Mouse (Mus musculus): ENCODE results near the gene Ten1. TPM values are rescaled to one million over a fixed set of nuclear protein-coding genes. Genes with fewer than 3 reads are reported as not detected.

Gene Ten1
- polyA plus RNA-seq, 1 experiment, result 30.0 TPM

DNA sequence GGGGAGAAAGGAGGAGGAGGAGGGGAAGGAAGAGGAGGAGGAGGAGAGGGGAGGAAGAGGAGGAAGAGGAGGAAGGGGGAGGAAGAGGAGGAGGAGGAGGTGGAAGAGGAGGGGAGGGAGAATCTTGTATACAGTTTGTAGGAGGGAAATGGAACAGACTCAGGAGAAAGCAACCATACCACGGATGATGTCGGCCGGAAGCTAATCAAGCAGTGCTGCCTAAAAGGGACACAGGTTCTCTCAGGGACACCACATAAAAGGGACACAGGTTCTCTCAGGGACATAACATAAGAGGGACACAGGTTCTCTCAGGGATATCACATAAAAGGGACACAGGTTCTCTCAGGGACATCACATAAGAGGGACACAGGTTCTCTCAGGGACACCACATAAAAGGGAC, 29.4 kb upstream of the Ten1 start:
- TF ChIP-seq CTCF (IDR thresholded peaks at IDR 0.05; ENCODE audit: control insufficient read depth, insufficient read depth, low read length), result no peak
- TF ChIP-seq POLR2A (IDR thresholded peaks at IDR 0.05; ENCODE audit: borderline replicate concordance, control insufficient read depth, low read depth, low read length), result no peak
- H3K27ac ChIP-seq (ENCODE audit: control insufficient read depth, insufficient read depth, low read depth, low read length, poor library complexity), result no peak overlapping the region
- no peak overlapping the region for H3K4me3 ChIP-seq (replicated peaks; ENCODE audit: control insufficient read depth, low read depth, low read length)
- no peaks in the 10 kb centered on the region for H3K4me1 ChIP-seq (ENCODE audit: control insufficient read depth, insufficient read depth, low read length)
- WGBS, result 82% methylated on average over 3 of the region's 3 CpGs

DNA sequence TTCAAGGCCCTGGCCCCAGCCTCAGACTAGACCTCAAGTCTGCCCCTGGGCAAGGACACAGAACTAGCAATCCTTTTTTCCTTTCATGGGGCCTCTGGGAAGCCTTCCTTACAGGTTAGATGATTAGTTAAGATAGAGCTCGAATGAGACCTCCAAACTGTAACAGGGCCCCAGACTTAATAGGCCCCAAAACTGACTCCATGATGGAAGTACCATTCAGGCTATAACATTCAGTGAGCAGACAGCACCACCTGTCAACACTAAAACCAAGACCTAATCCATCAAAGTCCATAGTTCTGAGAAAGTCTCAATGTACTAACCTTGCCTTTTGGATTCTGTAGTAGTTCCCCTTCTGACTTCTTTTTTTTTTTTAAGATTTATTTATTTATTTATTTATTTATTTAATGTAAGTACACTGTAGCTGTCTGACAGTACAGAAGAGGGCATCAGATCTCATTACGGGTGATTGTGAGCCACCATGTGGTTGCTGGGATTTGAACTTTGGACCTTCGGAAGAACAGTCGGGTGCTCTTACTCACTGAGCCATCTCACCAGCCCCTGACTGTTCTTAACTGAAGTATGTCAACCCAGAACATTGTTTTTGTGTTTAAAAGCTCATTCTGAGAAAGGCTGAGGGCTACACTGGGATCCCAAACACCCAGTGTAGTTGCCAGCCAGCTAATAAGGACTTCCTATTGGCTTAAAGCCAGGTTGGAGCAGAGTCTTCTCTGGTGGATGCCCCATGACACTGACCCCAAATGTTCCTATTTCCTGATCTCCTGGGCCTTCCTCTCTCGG, 28.5 kb upstream of the Ten1 start:
- TF ChIP-seq POLR2A (IDR thresholded peaks at IDR 0.05; ENCODE audit: borderline replicate concordance, control insufficient read depth, low read depth, low read length), result no peak
- Histone ChIP-seq H3K4me3 (replicated peaks; ENCODE audit: control insufficient read depth, low read depth, low read length) (no peak overlapping the region), H3K4me1 (ENCODE audit: control insufficient read depth, insufficient read depth, low read length) (no peaks in the 10 kb centered on the region), H3K27ac (ENCODE audit: control insufficient read depth, insufficient read depth, low read depth, low read length, poor library complexity) (no peak overlapping the region)
- WGBS, result 72% methylated on average over 5 of the region's 5 CpGs

DNA sequence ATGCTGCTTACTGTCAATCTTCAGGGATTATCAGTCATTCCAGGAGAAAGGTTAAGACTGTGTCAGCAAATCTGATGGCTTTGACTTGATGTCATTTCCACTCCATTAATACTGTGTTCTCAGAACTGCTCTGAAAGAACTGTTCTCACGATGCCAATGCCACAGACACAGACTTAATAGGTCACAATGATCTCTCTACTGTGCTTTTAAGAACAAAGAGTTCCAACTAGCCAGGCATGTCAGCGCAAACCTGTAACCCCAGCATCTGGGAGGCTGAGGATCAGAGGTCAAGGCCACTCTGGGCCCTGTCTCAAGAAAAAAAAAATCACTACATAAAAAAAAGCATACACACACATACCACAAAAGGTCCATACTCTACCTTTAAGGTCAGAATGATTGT, 26.7 kb upstream of the Ten1 start:
- 87% methylated on average over 2 of the region's 2 CpGs for WGBS
- no peak overlapping the region for H3K4me3 ChIP-seq (replicated peaks; ENCODE audit: control insufficient read depth, low read depth, low read length)
- no peaks in the 10 kb centered on the region for H3K4me1 ChIP-seq (ENCODE audit: control insufficient read depth, insufficient read depth, low read length)
- H3K27ac ChIP-seq (ENCODE audit: control insufficient read depth, insufficient read depth, low read depth, low read length, poor library complexity), result no peak overlapping the region
- TF ChIP-seq POLR2A (IDR thresholded peaks at IDR 0.05; ENCODE audit: borderline replicate concordance, control insufficient read depth, low read depth, low read length) (no peak), CTCF (IDR thresholded peaks at IDR 0.05; ENCODE audit: control insufficient read depth, insufficient read depth, low read length) (no peak)

DNA sequence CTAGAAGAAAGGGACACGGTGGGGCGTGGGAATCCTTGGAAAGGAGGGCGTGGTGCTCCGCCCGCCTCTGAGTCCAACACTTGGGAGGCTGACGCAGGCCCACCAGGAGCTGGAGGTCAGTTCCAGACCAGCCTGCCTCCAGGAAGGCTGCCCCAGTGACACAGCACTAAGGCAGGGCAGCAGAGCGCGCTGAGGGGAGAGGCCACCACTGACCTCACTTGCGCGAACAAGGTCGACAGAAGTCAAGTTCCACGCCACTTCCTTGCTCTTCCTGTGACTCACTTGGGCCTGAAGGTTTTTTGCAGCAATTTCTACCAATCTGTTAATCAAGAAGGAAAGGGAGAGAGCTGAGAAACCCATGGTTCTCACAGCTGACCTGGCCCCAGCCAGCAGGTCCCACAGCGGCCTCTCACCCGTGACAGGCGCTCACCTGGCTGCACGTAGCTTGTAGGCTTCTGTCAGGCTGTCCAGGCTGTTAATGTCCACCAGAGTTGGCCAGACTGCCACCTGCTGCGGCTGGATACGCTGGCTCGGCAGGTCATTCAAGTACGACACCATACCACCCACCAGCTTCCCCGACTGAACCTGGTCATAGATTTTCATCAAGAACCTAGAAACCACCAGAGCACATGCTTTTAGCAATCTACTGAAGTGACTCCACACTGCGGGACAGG, 23.7 kb upstream of the Ten1 start:
- no peak overlapping the region for H3K4me3 ChIP-seq (replicated peaks; ENCODE audit: control insufficient read depth, low read depth, low read length)

DNA sequence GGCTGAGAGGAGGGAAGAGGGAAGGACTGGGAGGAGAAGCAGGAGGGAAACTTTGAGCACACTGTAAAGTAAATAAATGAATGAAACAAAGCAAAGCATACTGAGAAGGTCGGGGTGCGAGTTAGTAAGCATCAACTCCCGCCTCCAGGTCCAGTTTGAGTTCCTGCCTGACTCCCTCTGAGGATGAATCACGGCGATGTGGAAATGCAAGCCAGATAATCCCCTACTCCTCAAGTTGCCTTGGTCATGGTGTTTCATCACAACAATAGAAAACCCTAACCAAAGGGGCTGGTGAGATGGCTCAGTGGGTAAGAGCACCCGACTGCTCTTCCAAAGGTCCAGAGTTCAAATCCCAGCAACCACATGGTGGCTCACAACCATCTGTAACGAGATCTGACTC, 22.6 kb upstream of the Ten1 start:
- H3K4me1 ChIP-seq (ENCODE audit: control insufficient read depth, insufficient read depth, low read length), result no peaks in the 10 kb centered on the region
- H3K4me3 ChIP-seq (replicated peaks; ENCODE audit: control insufficient read depth, low read depth, low read length), result no peak overlapping the region
- no peak overlapping the region for H3K27ac ChIP-seq (ENCODE audit: control insufficient read depth, insufficient read depth, low read depth, low read length, poor library complexity)
- TF ChIP-seq CTCF (IDR thresholded peaks at IDR 0.05; ENCODE audit: control insufficient read depth, insufficient read depth, low read length) (no peak), POLR2A (IDR thresholded peaks at IDR 0.05; ENCODE audit: borderline replicate concordance, control insufficient read depth, low read depth, low read length) (no peak)
- 84% methylated on average over 7 of the region's 7 CpGs for WGBS

More for the DNA sequence above, 23.7 kb upstream of the Ten1 start:
- Histone ChIP-seq H3K27ac (ENCODE audit: control insufficient read depth, insufficient read depth, low read depth, low read length, poor library complexity) (no peak overlapping the region), H3K4me1 (ENCODE audit: control insufficient read depth, insufficient read depth, low read length) (no peaks in the 10 kb centered on the region)
- 92% methylated on average over 22 of the region's 22 CpGs for WGBS
- TF ChIP-seq POLR2A (IDR thresholded peaks at IDR 0.05; ENCODE audit: borderline replicate concordance, control insufficient read depth, low read depth, low read length) (peak; percentile 9; the same call in 1 of the 2 replicates), CTCF (IDR thresholded peaks at IDR 0.05; ENCODE audit: control insufficient read depth, insufficient read depth, low read length) (no peak)

DNA sequence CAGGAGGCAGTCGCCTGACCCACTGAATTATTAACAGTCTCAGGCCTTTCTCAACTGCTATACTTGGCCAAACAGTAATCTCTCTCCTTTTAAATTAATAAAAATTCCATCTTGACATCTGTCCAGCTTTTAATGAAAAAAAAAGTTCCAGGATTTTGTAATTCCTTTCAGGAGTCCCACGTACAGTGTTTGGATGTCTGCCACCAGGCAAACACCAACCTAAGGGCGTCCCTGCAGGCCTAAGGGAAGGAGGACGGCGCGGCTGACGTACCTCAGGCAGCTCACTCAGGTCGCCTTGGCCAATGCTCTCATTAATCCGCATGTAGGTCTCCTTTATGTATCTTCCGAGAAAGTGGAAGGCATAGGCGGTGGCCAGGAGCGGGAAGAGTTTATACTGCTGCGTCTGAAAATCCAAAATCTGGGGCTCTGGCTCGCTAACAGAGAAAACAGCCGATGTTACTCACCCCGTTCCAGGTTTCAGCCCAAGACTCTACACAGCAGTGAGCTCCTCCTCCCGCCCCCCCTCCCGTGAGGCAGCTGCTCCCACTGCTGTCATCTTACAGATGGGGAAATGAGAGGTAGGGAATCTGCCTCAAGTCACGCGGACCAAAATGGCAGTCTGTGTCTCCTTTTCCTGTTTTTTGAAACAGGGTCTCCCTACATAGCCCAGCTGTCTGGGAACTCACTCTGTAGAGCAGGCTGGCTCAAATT, 20.1 kb upstream of the Ten1 start:
- no peak for TF ChIP-seq POLR2A (IDR thresholded peaks at IDR 0.05; ENCODE audit: borderline replicate concordance, control insufficient read depth, low read depth, low read length)
- no peak for TF ChIP-seq CTCF (IDR thresholded peaks at IDR 0.05; ENCODE audit: control insufficient read depth, insufficient read depth, low read length)
- Histone ChIP-seq H3K4me1 (ENCODE audit: control insufficient read depth, insufficient read depth, low read length) (no peaks in the 10 kb centered on the region), H3K27ac (ENCODE audit: control insufficient read depth, insufficient read depth, low read depth, low read length, poor library complexity) (no peak overlapping the region), H3K4me3 (replicated peaks; ENCODE audit: control insufficient read depth, low read depth, low read length) (no peak overlapping the region)
- 91% methylated on average over 20 of the region's 20 CpGs for WGBS

DNA sequence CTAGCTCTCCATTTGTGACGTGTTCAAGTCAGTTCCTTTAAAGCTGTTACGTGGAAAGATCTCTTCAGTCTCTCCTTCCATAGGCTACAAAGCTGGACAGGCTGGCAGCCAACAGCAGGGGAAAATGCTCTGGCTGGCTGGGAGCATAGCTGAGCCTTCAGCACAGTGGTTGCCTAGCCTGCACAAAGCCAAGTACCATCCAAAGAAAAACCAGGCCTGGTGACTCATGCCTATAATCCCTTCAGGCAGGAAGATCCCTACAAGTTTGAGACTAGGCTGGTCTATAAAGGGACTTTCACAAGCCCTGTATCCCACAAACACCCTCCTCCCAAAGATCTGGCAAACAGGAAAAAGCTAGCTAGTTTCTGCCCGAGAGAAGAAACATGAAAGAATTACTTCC, 12.8 kb upstream of the Ten1 start:
- H3K4me1 ChIP-seq (ENCODE audit: control insufficient read depth, insufficient read depth, low read length), result no peaks in the 10 kb centered on the region
- TF ChIP-seq POLR2A (IDR thresholded peaks at IDR 0.05; ENCODE audit: borderline replicate concordance, control insufficient read depth, low read depth, low read length), result no peak
- no peak for TF ChIP-seq CTCF (IDR thresholded peaks at IDR 0.05; ENCODE audit: control insufficient read depth, insufficient read depth, low read length)
- no peak overlapping the region for H3K27ac ChIP-seq (ENCODE audit: control insufficient read depth, insufficient read depth, low read depth, low read length, poor library complexity)
- WGBS, result 87% methylated on average over 3 of the region's 3 CpGs
- no peak overlapping the region for H3K4me3 ChIP-seq (replicated peaks; ENCODE audit: control insufficient read depth, low read depth, low read length)

DNA sequence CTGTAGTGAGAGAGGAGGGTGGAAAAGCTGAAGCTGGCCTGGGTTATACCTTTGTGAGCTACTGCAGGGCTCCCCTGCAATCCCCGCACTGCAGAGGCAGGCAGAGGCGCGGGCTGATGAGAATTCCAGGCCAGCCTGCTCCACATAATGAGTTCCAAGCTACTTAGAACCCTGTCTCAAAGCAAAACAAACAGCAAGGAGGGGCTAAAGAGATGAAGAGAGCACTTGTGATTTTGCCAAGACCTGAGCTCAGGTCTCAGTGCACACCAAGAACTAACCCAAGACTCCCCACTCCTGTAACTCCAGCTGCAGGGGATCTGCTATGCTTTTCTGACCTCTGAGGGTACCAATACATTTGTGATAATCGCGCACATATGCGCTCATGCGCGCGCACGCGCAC, 12.3 kb upstream of the Ten1 start:
- 95% methylated on average over 11 of the region's 11 CpGs for WGBS
- no peaks in the 10 kb centered on the region for H3K4me1 ChIP-seq (ENCODE audit: control insufficient read depth, insufficient read depth, low read length)
- TF ChIP-seq CTCF (IDR thresholded peaks at IDR 0.05; ENCODE audit: control insufficient read depth, insufficient read depth, low read length) (no peak), POLR2A (IDR thresholded peaks at IDR 0.05; ENCODE audit: borderline replicate concordance, control insufficient read depth, low read depth, low read length) (no peak)
- H3K27ac ChIP-seq (ENCODE audit: control insufficient read depth, insufficient read depth, low read depth, low read length, poor library complexity), result no peak overlapping the region
- H3K4me3 ChIP-seq (replicated peaks; ENCODE audit: control insufficient read depth, low read depth, low read length), result no peak overlapping the region

Measured in bone marrow, adult 2 months (tissue).